8 mouse cellular contexts compared by ENCODE assay signal in genomic region chrX:7187455-7188310, GRCm38 (mm10).
A peak's percentile ranks its signal among the peaks of the same experiment; 100 is the strongest.
DNase-seq lines count a peak whose midpoint lies in the region; ATAC-seq and TF ChIP-seq lines count a peak whose summit lies in the region.

No protein-coding gene starts in this region.

- peak; percentile 6 to 7 for DNase-seq in layer of hippocampus, postnatal 14 days (ENCODE audit: low spot score in 2 of 2)
- DNase-seq in layer of hippocampus, adult 9-10 months (ENCODE audit: low spot score), result no peak
- DNase-seq in brain, embryonic 14.5 days (ENCODE audit: low read depth), result peak; percentile 70
- DNase-seq in forebrain, embryonic 10.5 days (ENCODE audit: extremely low spot score, low spot score), result peak; percentile 16
- peak; percentile 12 for DNase-seq in midbrain, postnatal 0 days (ENCODE audit: low spot score)
- no peak for DNase-seq in gastrocnemius, postnatal 10 days
- DNase-seq in ovary, postnatal 36 days (ENCODE audit: low spot score), result no peak

- H3K9ac ChIP-seq in kidney, embryonic 15.5 days, result peak overlapping the region; percentile 45
- H3K9ac ChIP-seq in midbrain, postnatal 0 days (replicated peaks; ENCODE audit: low read length, poor library complexity, severe bottlenecking), result peak overlapping the region; percentile 51

- peaks cover 19% of the 10 kb centered on the region for H3K4me1 ChIP-seq in forebrain, embryonic 10.5 days
- H3K4me1 ChIP-seq in kidney, embryonic 15.5 days, result no peaks in the 10 kb centered on the region
- no peaks in the 10 kb centered on the region for H3K4me1 ChIP-seq in midbrain, postnatal 0 days (ENCODE audit: insufficient read depth, low read length)

- H3K4me3 ChIP-seq in forebrain, embryonic 10.5 days, result peak overlapping the region; percentile 50
- H3K4me3 ChIP-seq in kidney, embryonic 15.5 days (replicated peaks), result peak overlapping the region; percentile 43
- H3K4me3 ChIP-seq in midbrain, postnatal 0 days (ENCODE audit: low read depth, low read length), result peak overlapping the region; percentile 38

- peak overlapping the region; percentile 56 for H3K4me2 ChIP-seq in kidney, embryonic 15.5 days
- H3K4me2 ChIP-seq in midbrain, postnatal 0 days (ENCODE audit: low read depth, low read length, poor library complexity, severe bottlenecking), result peak overlapping the region; percentile 51

- TF ChIP-seq POLR2A in brain, embryonic 14.5 days (IDR thresholded peaks at IDR 0.05; ENCODE audit: borderline replicate concordance, extremely low read depth, insufficient read depth, insufficient read length, poor library complexity, severe bottlenecking), result no peak

- no peak for TF ChIP-seq CTCF in brain, embryonic 14.5 days (IDR thresholded peaks at IDR 0.05; ENCODE audit: borderline replicate concordance, extremely low read depth, insufficient read depth, insufficient read length)
- TF ChIP-seq CTCF in midbrain, postnatal 0 days (IDR thresholded peaks at IDR 0.05), result no peak

- no peaks in the 10 kb centered on the region for H3K27me3 ChIP-seq in forebrain, embryonic 10.5 days (ENCODE audit: poor library complexity, severe bottlenecking)
- no peaks in the 10 kb centered on the region for H3K27me3 ChIP-seq in kidney, embryonic 15.5 days
- H3K27me3 ChIP-seq in midbrain, postnatal 0 days (ENCODE audit: insufficient read depth, low read length), result no peaks in the 10 kb centered on the region

- H3K9me3 ChIP-seq in forebrain, embryonic 10.5 days, result no peaks in the 10 kb centered on the region
- no peaks in the 10 kb centered on the region for H3K9me3 ChIP-seq in kidney, embryonic 15.5 days (replicated peaks)
- no peaks in the 10 kb centered on the region for H3K9me3 ChIP-seq in midbrain, postnatal 0 days (ENCODE audit: low read length)

- ATAC-seq in kidney, embryonic 15.5 days (replicated peaks; ENCODE audit: low FRiP score), result peak; percentile 55
- peak; percentile 52 for ATAC-seq in midbrain, postnatal 0 days (ENCODE audit: low FRiP score)

- 27% methylated on average over 10 of the region's 10 CpGs for WGBS in forebrain, embryonic 10.5 days
- WGBS in kidney, embryonic 15.5 days, result 28% methylated on average over 10 of the region's 10 CpGs
- WGBS in midbrain, postnatal 0 days, result 33% methylated on average over 10 of the region's 10 CpGs

- peak overlapping the region; percentile 89 for H3K27ac ChIP-seq in forebrain, embryonic 10.5 days
- peak overlapping the region; percentile 94 for H3K27ac ChIP-seq in kidney, embryonic 15.5 days
- peak overlapping the region; percentile 78 for H3K27ac ChIP-seq in midbrain, postnatal 0 days (ENCODE audit: low read depth, low read length)

- peaks cover 25% of the 10 kb centered on the region for H3K36me3 ChIP-seq in forebrain, embryonic 10.5 days (replicated peaks)
- 0 out of 2 replicates have a peak, but pooled peaks cover 3% of the 10 kb centered on the region for H3K36me3 ChIP-seq in kidney, embryonic 15.5 days
- H3K36me3 ChIP-seq in midbrain, postnatal 0 days (ENCODE audit: insufficient read depth, low read length), result no peaks in the 10 kb centered on the region

Comparison
In these comparisons a context has a peak if more than half of its experiments do, and no peak if none do; other contexts are left out.
1. DNase-seq: peak in layer of hippocampus, postnatal 14 days (2 of 2), brain, embryonic 14.5 days (single experiment), forebrain, embryonic 10.5 days (single experiment) and midbrain, postnatal 0 days (single experiment); none in layer of hippocampus, adult 9-10 months (single experiment), gastrocnemius, postnatal 10 days (single experiment) and ovary, postnatal 36 days (single experiment).
2. Peak in every context shown above with its lines, with median percentiles within 50 percentile points of each other: H3K27ac ChIP-seq and H3K4me3 ChIP-seq.